Mouse (Mus musculus): ENCODE results near the gene Tmc5.

Gene Tmc5

GRCm38 (mm10) chr7:118597201-118597600 is at the start of gene Tmc5:
Gene Tmc5, plus strand, starts transcription at chr7:118597297.
- DNase-seq = no peak

- DNase-seq = no peak
Observed at GRCm38 (mm10) chr7:118547451-118547850, 49.6 kb upstream of the Tmc5 start.

GRCm38 (mm10) chr7:118553881-118554280 is 43.2 kb upstream of the Tmc5 start:
- no peak for DNase-seq

- no peak for DNase-seq
Observed at GRCm38 (mm10) chr7:118554290-118554689, 42.8 kb upstream of the Tmc5 start.

- DNase-seq = no peak
Observed at GRCm38 (mm10) chr7:118569121-118569543, 28.0 kb upstream of the Tmc5 start.

- no peak for DNase-seq
Observed at GRCm38 (mm10) chr7:118571350-118571749, 25.7 kb upstream of the Tmc5 start.

- no peak for DNase-seq
Observed at GRCm38 (mm10) chr7:118572039-118572438, 25.1 kb upstream of the Tmc5 start.

GRCm38 (mm10) chr7:118578269-118578668 is 18.8 kb upstream of the Tmc5 start:
- DNase-seq = no peak

GRCm38 (mm10) chr7:118579938-118580337 is 17.2 kb upstream of the Tmc5 start:
- no peak for DNase-seq

- DNase-seq = no peak
Observed at GRCm38 (mm10) chr7:118583821-118584220, 13.3 kb upstream of the Tmc5 start.

GRCm38 (mm10) chr7:118584257-118584907 is 12.7 kb upstream of the Tmc5 start, which contains the start of gene Tmc7:
Gene Tmc7, minus strand, starts transcription at chr7:118584736.
- no peak for DNase-seq

- DNase-seq = no peak
Observed at GRCm38 (mm10) chr7:118584926-118585325, 12.2 kb upstream of the Tmc5 start.

GRCm38 (mm10) chr7:118585856-118586255 is 11.2 kb upstream of the Tmc5 start:
- peak; percentile 10 for DNase-seq

- DNase-seq = no peak
Observed at GRCm38 (mm10) chr7:118590726-118591305, 6.3 kb upstream of the Tmc5 start.

- DNase-seq = no peak
Observed at GRCm38 (mm10) chr7:118592146-118592545, 5.0 kb upstream of the Tmc5 start.

- DNase-seq = no peak
Observed at GRCm38 (mm10) chr7:118593567-118594407, 3.3 kb upstream of the Tmc5 start.

GRCm38 (mm10) chr7:118594611-118595010 is 2.5 kb upstream of the Tmc5 start:
- no peak for DNase-seq

- peak; percentile 83 for DNase-seq
Observed at GRCm38 (mm10) chr7:118595228-118595627, 1.9 kb upstream of the Tmc5 start.

- DNase-seq = no peak
Observed at GRCm38 (mm10) chr7:118596271-118596670, 826 bp upstream of the Tmc5 start.

GRCm38 (mm10) chr7:118599954-118600631 is 3.0 kb downstream of the Tmc5 start:
- peak; percentile 26 for DNase-seq

GRCm38 (mm10) chr7:118604842-118605241 is 7.7 kb downstream of the Tmc5 start:
- peak; percentile 24 for DNase-seq

GRCm38 (mm10) chr7:118609815-118610214 is 12.7 kb downstream of the Tmc5 start:
- no peak for DNase-seq

GRCm38 (mm10) chr7:118610721-118611120 is 13.6 kb downstream of the Tmc5 start:
- no peak for DNase-seq

All from kidney, adult 11 months (tissue).